Mouse (Mus musculus) embryonic facial prominence, embryonic 11.5 days (tissue): ENCODE results near the gene Abat. TPM values are rescaled to one million over a fixed set of nuclear protein-coding genes. Genes with fewer than 3 reads are reported as not detected.
"Not testable (repeated sequence)": the region's sequence is repeated elsewhere in the genome, so short reads cannot be mapped to it uniquely, and the experiment has no call there.

Experiments
- ATAC-seq: fragments of 200-750 bp; cut with Nextera tagmentation; replicated peaks from 2 replicates; pipeline ENCODE4 v1.8.0; 2017; ENCODE audit warnings: low read depth; ENCODE audit not compliant: insufficient number of reproducible peaks, low FRiP score, low TSS enrichment
- DNase-seq: peaks from one replicate; pipeline ENCODE4 v3.0.0-alpha.2; 2015; ENCODE audit warnings: low spot score
- H3K27ac ChIP-seq: fragments of 300-500 bp; sonication (generic); replicated peaks from 2 replicates; pipeline ENCODE4 v1.5.1; 2014; ENCODE audit warnings: mild to moderate bottlenecking, low read depth, low read length, control low read depth
- H3K27me3 ChIP-seq: fragments of 300-500 bp; sonication (generic); 2 replicates; pipeline ENCODE4 v1.6.1; 2014; ENCODE audit warnings: mild to moderate bottlenecking, low read length, moderate library complexity, mixed read lengths; ENCODE audit not compliant: control insufficient read depth, insufficient read depth
- H3K36me3 ChIP-seq: fragments of 300-500 bp; sonication (generic); replicated peaks from 2 replicates; pipeline ENCODE4 v1.6.1; 2014; ENCODE audit warnings: low read depth, mild to moderate bottlenecking, low read length, moderate library complexity, mixed read lengths; ENCODE audit not compliant: control insufficient read depth, insufficient read depth
- H3K4me1 ChIP-seq: fragments of 300-500 bp; sonication (generic); 2 replicates; pipeline ENCODE4 v1.6.1; 2014; ENCODE audit warnings: low read length, mixed read lengths; ENCODE audit not compliant: control insufficient read depth, insufficient read depth
- H3K4me2 ChIP-seq: fragments of 300-500 bp; sonication (generic); 2 replicates; pipeline ENCODE4 v1.6.1; 2014; ENCODE audit warnings: low read depth, mild to moderate bottlenecking, control low read depth, low read length, moderate library complexity
- H3K4me3 ChIP-seq: fragments of 300-500 bp; sonication (generic); 2 replicates; pipeline ENCODE4 v1.5.1; 2014; ENCODE audit warnings: low read depth, low read length, control low read depth
- H3K9ac ChIP-seq: fragments of 300-500 bp; sonication (generic); replicated peaks from 2 replicates; pipeline ENCODE4 v1.6.1; 2014; ENCODE audit warnings: mild to moderate bottlenecking, control low read depth, low read length
- H3K9me3 ChIP-seq: fragments of 300-500 bp; sonication (generic); replicated peaks from 2 replicates; pipeline ENCODE4 v1.6.1; 2016; ENCODE audit warnings: mild to moderate bottlenecking, low read length, inconsistent platforms, mixed read lengths; ENCODE audit not compliant: control insufficient read depth
- WGBS: fragments of 180-500 bp; shearing (Covaris S2); extraction: QIAGEN DNeasy Blood & Tissue Kit; methylation state at CpG from one replicate; pipeline ENCODE4 v1.1.7; 2014; 5-methylcytosine and 5-hydroxymethylcytosine counted together
- polyA plus RNA-seq: library from polyadenylated mRNA; unstranded; fragments of >200 nt; fragmentation: Nextera tagmentation; extraction: Ambion mirVana; gene quantifications from 2 replicates; pipeline ENCODE4 v1.2.1, GENCODE M21; 2014

The Abat gene
- polyA plus RNA-seq, 1 experiment from 2014 or later: 25.6 TPM

DNA sequence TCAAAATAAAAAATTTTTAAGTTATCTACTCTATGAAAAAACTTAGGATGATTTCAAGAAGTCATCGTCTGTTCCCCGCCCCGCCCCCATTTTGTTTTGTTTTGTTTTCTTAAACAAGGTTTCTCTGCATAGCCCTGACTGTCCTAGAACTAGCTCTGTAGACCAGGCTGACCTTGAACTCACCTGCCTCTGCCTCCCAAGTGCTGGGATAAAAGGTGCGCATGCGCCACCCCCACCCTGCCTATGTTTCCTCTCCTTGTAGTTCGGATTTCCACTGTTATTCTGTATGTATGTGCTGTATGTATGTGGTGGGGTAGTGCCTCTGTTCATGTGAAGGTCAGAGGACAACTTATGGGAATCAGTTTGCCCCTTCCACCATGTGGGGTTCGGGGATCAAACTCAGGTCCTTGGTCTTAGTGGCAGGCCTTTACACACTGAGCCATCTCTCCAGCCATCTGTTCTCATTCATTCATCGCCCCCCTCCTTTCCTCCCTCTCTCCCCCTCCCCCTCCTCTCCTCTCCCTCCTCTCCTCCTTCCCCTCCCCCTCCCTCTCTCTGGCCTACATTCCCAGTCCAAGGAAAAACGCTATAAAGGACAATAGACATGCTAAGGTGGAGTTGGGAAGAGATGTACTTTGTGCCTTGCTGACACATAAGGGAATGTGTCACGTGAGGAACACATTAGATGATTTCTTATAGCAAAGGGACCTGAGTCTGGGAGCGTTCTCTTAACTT lies 21.4 kb downstream of the Abat start:
- 85% methylated on average over 11 of the region's 11 CpGs for WGBS
- Histone ChIP-seq H3K4me2 (no peak overlapping the region), H3K9ac (no peak overlapping the region), H3K4me3 (no peak overlapping the region), H3K4me1 (peaks cover 3% of the 10 kb centered on the region; the same call in 1 of the 2 replicates), H3K9me3 (no peaks in the 10 kb centered on the region), H3K36me3 (no peaks in the 10 kb centered on the region; the same call in 1 of the 2 replicates), H3K27me3 (no peaks in the 10 kb centered on the region), H3K27ac (no peak overlapping the region)
- no peak for DNase-seq
- ATAC-seq: no peak

DNA sequence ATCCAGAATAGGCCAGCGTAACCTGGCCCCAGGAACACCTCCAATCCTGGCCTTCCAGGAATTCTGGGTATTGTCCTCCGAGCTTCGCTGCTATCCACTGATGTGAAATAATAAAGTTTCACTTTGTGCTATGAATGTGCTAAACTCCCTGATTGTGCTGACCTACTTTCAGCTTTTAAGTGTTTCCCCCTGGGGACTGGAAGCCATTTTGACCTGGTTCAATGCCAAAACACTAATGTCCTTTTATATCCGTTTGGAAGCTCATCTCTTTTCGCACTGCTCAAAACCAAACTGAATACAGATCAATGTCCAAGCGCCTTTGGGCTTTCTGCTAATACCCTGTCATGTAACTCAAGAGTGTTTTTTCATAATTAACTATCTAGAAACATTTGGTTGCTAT lies 22.2 kb downstream of the Abat start:
- Histone ChIP-seq H3K27me3 (no peaks in the 10 kb centered on the region), H3K27ac (no peak overlapping the region), H3K4me2 (no peak overlapping the region), H3K9ac (no peak overlapping the region), H3K36me3 (no peaks in the 10 kb centered on the region; the same call in 1 of the 2 replicates), H3K4me1 (peaks cover 3% of the 10 kb centered on the region; the same call in 1 of the 2 replicates), H3K9me3 (no peaks in the 10 kb centered on the region), H3K4me3 (no peak overlapping the region)
- no peak for ATAC-seq
- WGBS: 81% methylated on average over 6 of the region's 6 CpGs
- no peak for DNase-seq

DNA sequence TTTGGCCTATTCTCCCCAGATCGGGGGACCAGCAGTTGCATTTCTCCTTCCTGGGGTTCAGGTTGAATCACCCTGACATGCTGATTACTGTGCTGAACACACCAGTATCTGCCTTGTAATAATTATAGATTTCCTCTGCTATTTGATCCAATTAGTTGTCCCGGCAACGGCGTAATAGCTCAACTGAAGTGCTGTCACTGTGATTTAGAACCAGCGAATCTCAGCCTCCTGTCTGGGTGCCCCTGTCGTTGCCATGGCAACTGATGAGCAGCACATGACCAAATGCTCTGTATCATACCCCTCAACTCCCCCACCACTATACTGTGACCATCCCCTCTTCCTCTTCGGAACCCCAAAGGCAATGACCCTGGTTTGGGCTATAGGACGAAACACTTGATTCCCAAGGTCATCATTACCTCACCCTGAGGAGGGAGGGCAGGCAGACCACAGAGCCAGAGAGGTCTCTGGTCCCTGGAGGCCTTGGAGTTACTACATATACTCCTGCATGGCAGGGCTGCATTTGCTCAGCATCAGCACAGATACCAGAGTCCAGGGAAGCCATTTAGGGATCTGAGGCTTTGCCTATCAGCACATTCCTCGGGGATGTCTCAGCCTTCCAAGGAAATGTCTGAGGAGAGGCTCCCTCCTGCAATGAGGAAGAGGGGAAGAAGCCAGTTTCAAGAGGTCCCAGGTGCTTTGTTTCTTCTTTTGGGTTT lies 26.1 kb downstream of the Abat start:
- Histone ChIP-seq H3K9ac (no peak overlapping the region), H3K36me3 (no peaks in the 10 kb centered on the region), H3K9me3 (no peaks in the 10 kb centered on the region), H3K27ac (no peak overlapping the region), H3K4me3 (no peak overlapping the region), H3K4me1 (peaks cover 3% of the 10 kb centered on the region; the same call in 1 of the 2 replicates), H3K27me3 (no peaks in the 10 kb centered on the region), H3K4me2 (no peak overlapping the region)
- ATAC-seq: peak; percentile 90
- peak; percentile 82 for DNase-seq
- 26% methylated on average over 9 of the region's 9 CpGs for WGBS

DNA sequence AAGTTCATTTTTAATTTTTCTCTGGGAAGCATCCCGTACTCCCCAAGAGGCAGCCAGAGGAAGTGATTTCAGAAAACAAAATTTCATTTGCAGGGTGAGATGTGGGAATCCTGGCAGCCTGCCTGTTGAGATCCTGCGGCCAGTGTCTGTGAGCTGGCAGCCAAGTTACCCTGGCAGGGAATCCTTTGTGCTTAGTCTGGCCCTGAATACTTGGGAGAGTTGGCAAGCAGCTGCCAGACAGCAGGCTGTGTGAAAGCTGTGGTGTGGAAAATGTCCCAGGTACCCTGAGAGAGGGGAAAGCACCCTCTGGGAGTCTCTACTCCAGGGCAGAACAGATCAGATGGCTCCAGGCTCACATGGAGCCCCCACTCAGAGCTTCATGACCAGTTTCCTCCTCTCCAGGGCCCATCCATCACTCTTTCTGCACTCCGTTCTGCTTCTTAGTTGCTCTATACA lies 27.7 kb downstream of the Abat start:
- no peaks in the 10 kb centered on the region for H3K9me3 ChIP-seq
- H3K27ac ChIP-seq: no peak overlapping the region; the same call in 1 of the 2 replicates
- H3K4me2 ChIP-seq: no peak overlapping the region
- 74% methylated on average over 3 of the region's 3 CpGs for WGBS
- no peak overlapping the region for H3K9ac ChIP-seq
- H3K4me3 ChIP-seq: no peak overlapping the region
- DNase-seq (no peak), ATAC-seq (no peak)
- no peaks in the 10 kb centered on the region for H3K27me3 ChIP-seq
- peaks cover 3% of the 10 kb centered on the region; the same call in 1 of the 2 replicates for H3K4me1 ChIP-seq
- no peaks in the 10 kb centered on the region for H3K36me3 ChIP-seq

DNA sequence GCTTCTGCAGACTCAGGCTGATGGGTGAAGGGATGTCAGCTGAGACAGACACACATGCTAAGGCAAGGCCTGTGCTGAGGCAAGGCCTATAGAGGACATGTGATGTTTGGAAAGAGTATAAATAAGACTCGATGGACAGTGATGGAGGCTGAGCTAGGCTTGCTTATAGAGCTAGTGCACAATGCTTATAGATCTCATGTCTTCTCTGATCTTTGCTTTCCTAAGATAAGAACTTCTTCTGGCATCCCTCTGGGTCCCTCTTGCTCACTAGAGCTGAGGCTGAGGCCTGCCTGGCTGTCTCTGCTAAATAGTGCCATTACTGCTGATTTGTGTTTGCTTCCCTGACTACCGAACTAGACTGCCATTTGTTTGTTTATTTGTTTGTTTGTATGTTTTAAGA lies 34.6 kb downstream of the Abat start:
- H3K4me3 ChIP-seq: no peak overlapping the region
- no peak overlapping the region for H3K27ac ChIP-seq
- H3K36me3 ChIP-seq: no peaks in the 10 kb centered on the region
- ATAC-seq: no peak
- DNase-seq: no peak
- no peaks in the 10 kb centered on the region for H3K4me1 ChIP-seq
- 94% methylated on average over 2 of the region's 2 CpGs for WGBS
- no peaks in the 10 kb centered on the region for H3K9me3 ChIP-seq
- no peak overlapping the region for H3K4me2 ChIP-seq
- H3K9ac ChIP-seq: no peak overlapping the region
- H3K27me3 ChIP-seq: no peaks in the 10 kb centered on the region

DNA sequence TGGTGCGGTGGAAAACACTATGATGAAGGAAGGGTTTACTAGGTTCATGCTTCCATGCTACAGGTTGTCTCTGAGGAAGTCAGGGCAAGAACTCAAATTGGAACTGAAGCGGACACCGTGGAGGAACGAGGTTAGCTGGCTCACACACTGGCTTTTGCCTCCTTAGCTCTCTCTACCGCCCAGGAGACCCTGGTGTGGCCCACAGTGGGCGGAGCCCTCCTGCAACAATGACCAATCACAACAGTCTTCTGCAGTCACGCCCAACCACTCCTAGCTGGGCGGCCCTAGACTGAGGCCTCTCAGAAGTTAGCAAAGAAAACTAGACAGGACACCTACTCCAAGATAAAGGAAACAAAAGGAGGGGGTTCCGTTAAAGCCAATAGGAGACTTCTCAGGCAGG lies 36.3 kb downstream of the Abat start:
- Histone ChIP-seq H3K4me1 (no peaks in the 10 kb centered on the region), H3K4me2 (no peak overlapping the region), H3K27me3 (no peaks in the 10 kb centered on the region), H3K36me3 (no peaks in the 10 kb centered on the region), H3K9me3 (no peaks in the 10 kb centered on the region), H3K4me3 (no peak overlapping the region), H3K9ac (no peak overlapping the region), H3K27ac (no peak overlapping the region)
- 67% methylated on average over 9 of the region's 9 CpGs for WGBS
- ATAC-seq: no peak
- DNase-seq: no peak

DNA sequence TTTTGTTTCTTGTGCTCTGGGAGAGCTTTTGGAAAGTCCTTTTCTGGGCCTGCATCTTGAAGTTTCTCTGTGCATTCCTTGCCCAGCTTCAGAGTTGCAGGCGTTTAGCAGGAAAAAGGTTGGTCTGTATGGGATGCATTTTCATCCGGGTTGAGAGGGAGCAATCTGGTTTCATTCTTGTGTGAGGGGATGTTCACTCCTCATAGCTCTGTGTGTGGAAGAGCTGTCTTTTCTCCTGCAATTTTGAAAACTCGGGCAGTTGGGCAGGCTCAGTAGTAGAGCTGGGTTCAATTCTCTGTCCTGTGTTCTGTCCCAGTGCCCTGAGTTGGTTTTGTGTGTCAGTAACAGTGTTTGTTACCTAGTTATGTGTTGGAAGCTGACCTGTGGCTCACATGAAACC lies 41.1 kb downstream of the Abat start:
- Histone ChIP-seq H3K9me3 (no peaks in the 10 kb centered on the region), H3K4me2 (no peak overlapping the region), H3K36me3 (no peaks in the 10 kb centered on the region), H3K4me3 (no peak overlapping the region), H3K4me1 (no peaks in the 10 kb centered on the region), H3K27me3 (no peaks in the 10 kb centered on the region), H3K9ac (no peak overlapping the region), H3K27ac (no peak overlapping the region)
- ATAC-seq: no peak
- DNase-seq: no peak
- WGBS: 79% methylated on average over 3 of the region's 3 CpGs

DNA sequence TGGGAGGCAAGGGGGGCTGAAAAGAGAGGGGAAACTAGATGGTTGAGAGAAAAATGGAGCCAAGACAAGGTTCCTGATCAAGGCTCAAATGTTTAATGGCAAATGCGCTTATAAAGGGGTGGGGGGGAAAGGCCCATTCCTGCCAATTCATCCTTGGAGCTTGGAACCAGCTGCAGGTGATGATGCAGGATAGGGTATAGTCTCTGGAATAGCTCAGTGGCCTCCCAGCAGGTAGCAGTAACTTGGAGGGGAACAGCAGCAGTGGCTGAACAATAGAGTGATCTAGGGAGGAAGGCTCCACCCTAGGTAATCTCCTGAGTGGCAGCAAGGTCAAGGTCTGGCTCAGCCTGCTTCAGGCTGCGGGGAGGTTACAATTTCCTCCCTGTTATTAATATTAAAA lies 41.5 kb downstream of the Abat start:
- not testable (repeated sequence) for H3K4me2 ChIP-seq, ATAC-seq, H3K27me3 ChIP-seq, H3K9ac ChIP-seq, DNase-seq, H3K36me3 ChIP-seq, H3K9me3 ChIP-seq, H3K27ac ChIP-seq, H3K4me1 ChIP-seq, H3K4me3 ChIP-seq
- WGBS: 88% methylated on average over 2 of the region's 2 CpGs
